Mouse (Mus musculus) CD4-positive, CD25-positive, alpha-beta regulatory T cell, adult 4 months (primary cell): ENCODE data around the gene Bsnd. TPM values are rescaled to one million over a fixed set of nuclear protein-coding genes. Genes with fewer than 3 reads are reported as not detected.

ENCODE experiments used
- ATAC-seq: one replicate; pipeline ENCODE4 v1.8.0; 2017
- polyA plus RNA-seq, 2 experiments: library from polyadenylated mRNA; unstranded; fragments of 100-300 nt; shearing (Covaris generic); gene quantifications; one replicate each; pipeline ENCODE4 v1.2.1; 2017

Gene Bsnd
- polyA plus RNA-seq, 2 experiments from 2014 or later = not detected

- ATAC-seq = no peak
These were observed 11.5 kb downstream of the Bsnd start for GRCm38 (mm10) chr4:106480545-106480944.

GRCm38 (mm10) chr4:106474241-106474640 lies 17.8 kb downstream of the Bsnd start:
- ATAC-seq = peak; percentile 70

GRCm38 (mm10) chr4:106472335-106472734 lies 19.7 kb downstream of the Bsnd start:
- no peak for ATAC-seq

- ATAC-seq = no peak
These were observed 21.2 kb downstream of the Bsnd start for GRCm38 (mm10) chr4:106470921-106471320.

GRCm38 (mm10) chr4:106467420-106468110 lies 24.5 kb downstream of the Bsnd start:
- ATAC-seq = no peak

- no peak for ATAC-seq
These were observed 28.8 kb downstream of the Bsnd start for GRCm38 (mm10) chr4:106463174-106463801.

GRCm38 (mm10) chr4:106462524-106462923 lies 29.6 kb downstream of the Bsnd start:
- no peak for ATAC-seq

- no peak for ATAC-seq
These were observed 30.1 kb downstream of the Bsnd start for GRCm38 (mm10) chr4:106462016-106462415.

GRCm38 (mm10) chr4:106454541-106454940 lies 37.5 kb downstream of the Bsnd start:
- no peak for ATAC-seq

GRCm38 (mm10) chr4:106453516-106453915 lies 38.6 kb downstream of the Bsnd start:
- no peak for ATAC-seq

GRCm38 (mm10) chr4:106453108-106453507 lies 39.0 kb downstream of the Bsnd start:
- no peak for ATAC-seq

- ATAC-seq = no peak
These were observed 39.7 kb downstream of the Bsnd start for GRCm38 (mm10) chr4:106452401-106452800.

GRCm38 (mm10) chr4:106449306-106449705 lies 42.8 kb downstream of the Bsnd start:
- ATAC-seq = no peak

GRCm38 (mm10) chr4:106443182-106443581 lies 48.9 kb downstream of the Bsnd start:
- no peak for ATAC-seq

- ATAC-seq = no peak
These were observed 53.3 kb downstream of the Bsnd start for GRCm38 (mm10) chr4:106438763-106439162.

- ATAC-seq = no peak
These were observed 54.9 kb downstream of the Bsnd start for GRCm38 (mm10) chr4:106437207-106437606.

GRCm38 (mm10) chr4:106436475-106436874 lies 55.6 kb downstream of the Bsnd start:
- peak; percentile 45 for ATAC-seq

- ATAC-seq = no peak
These were observed 56.7 kb downstream of the Bsnd start for GRCm38 (mm10) chr4:106435426-106435825.

Other genes with a start within 250 kb of the Bsnd start
- 10 to 100 TPM in 1 of 2 experiments, 1 to 10 TPM in 1; 9.9 to 12.9 TPM for gene Usp24, start 176.1 kb downstream of the Bsnd start, polyA plus RNA-seq
- gene Pcsk9, start 28.0 kb downstream of the Bsnd start, polyA plus RNA-seq = not detected
- gene Dhcr24, start 68.8 kb upstream of the Bsnd start, polyA plus RNA-seq = 1 to 10 TPM; 2.6 to 3.0 TPM
- under 1 TPM in 1 of 2 experiments, not detected in 1; 0.40 TPM for gene Lexm, start 125.0 kb upstream of the Bsnd start, polyA plus RNA-seq
- gene Ttc22, start 130.1 kb upstream of the Bsnd start, polyA plus RNA-seq = not detected
- 10 to 100 TPM; 11.4 to 17.4 TPM for gene Pars2, start 158.8 kb upstream of the Bsnd start, polyA plus RNA-seq
- gene Ttc4, start 186.7 kb upstream of the Bsnd start, polyA plus RNA-seq = 10 to 100 TPM; 53.8 to 77.4 TPM
- gene Mroh7, start 238.6 kb upstream of the Bsnd start, polyA plus RNA-seq = not detected
- not detected for gene Fam151a, start 241.6 kb upstream of the Bsnd start, polyA plus RNA-seq